Mouse (Mus musculus) neural tube, embryonic 14.5 days (tissue): ENCODE results near the gene Gm20388. TPM values are rescaled to one million over a fixed set of nuclear protein-coding genes. Genes with fewer than 3 reads are reported as not detected.
A peak's percentile ranks its signal among the peaks of the same experiment; 100 is the strongest.

Experiments
- ATAC-seq: fragments of 200-750 bp; cut with Nextera tagmentation; 2 replicates; pipeline ENCODE4 v1.8.0; 2017; ENCODE audit warnings: low read depth, mild to moderate bottlenecking, moderate TSS enrichment, moderate library complexity
- H3K27ac ChIP-seq: fragments of 300-500 bp; sonication (generic); 2 replicates; pipeline ENCODE4 v1.5.1; 2014; ENCODE audit warnings: low read depth, mild to moderate bottlenecking, control low read depth, low read length, moderate library complexity, mixed read lengths
- H3K27me3 ChIP-seq: fragments of 300-500 bp; sonication (generic); 2 replicates; pipeline ENCODE4 v1.6.1; 2014; ENCODE audit warnings: low read length; ENCODE audit not compliant: control insufficient read depth, insufficient read depth
- H3K36me3 ChIP-seq: fragments of 300-500 bp; sonication (generic); 2 replicates; pipeline ENCODE4 v1.6.1; 2014; ENCODE audit warnings: low read length, mixed read lengths; ENCODE audit not compliant: control insufficient read depth, insufficient read depth
- H3K4me1 ChIP-seq: fragments of 300-500 bp; sonication (generic); 2 replicates; pipeline ENCODE4 v1.6.1; 2014; ENCODE audit warnings: low read length; ENCODE audit not compliant: control insufficient read depth, insufficient read depth
- H3K4me2 ChIP-seq: fragments of 300-500 bp; sonication (generic); 2 replicates; pipeline ENCODE4 v1.6.1; 2014; ENCODE audit warnings: mild to moderate bottlenecking, low read depth, low read length, control low read depth
- H3K4me3 ChIP-seq: fragments of 300-500 bp; sonication (generic); 2 replicates; pipeline ENCODE4 v1.5.1; 2014; ENCODE audit warnings: low read depth, low read length, control low read depth, mixed read lengths
- H3K9ac ChIP-seq: fragments of 300-500 bp; sonication (generic); replicated peaks from 2 replicates; pipeline ENCODE4 v1.6.1; 2014; ENCODE audit warnings: low read depth, mild to moderate bottlenecking, control low read depth, low read length, mixed read lengths
- H3K9me3 ChIP-seq: fragments of 300-500 bp; sonication (generic); 2 replicates; pipeline ENCODE4 v1.6.1; 2016; ENCODE audit warnings: low read length; ENCODE audit not compliant: control insufficient read depth
- WGBS: fragments of 180-500 bp; shearing (Covaris S2); extraction: QIAGEN DNeasy Blood & Tissue Kit; methylation state at CpG from one replicate; pipeline ENCODE4 v1.1.7; 2014; 5-methylcytosine and 5-hydroxymethylcytosine counted together
- polyA plus RNA-seq: library from polyadenylated mRNA; unstranded; fragments of >200 nt; fragmentation: Nextera tagmentation; extraction: Ambion mirVana; gene quantifications from 2 replicates; pipeline ENCODE4 v1.2.1, GENCODE M21; 2014

Gm20388 gene
- polyA plus RNA-seq, 1 experiment from 2014 or later, result 10.3 TPM

DNA sequence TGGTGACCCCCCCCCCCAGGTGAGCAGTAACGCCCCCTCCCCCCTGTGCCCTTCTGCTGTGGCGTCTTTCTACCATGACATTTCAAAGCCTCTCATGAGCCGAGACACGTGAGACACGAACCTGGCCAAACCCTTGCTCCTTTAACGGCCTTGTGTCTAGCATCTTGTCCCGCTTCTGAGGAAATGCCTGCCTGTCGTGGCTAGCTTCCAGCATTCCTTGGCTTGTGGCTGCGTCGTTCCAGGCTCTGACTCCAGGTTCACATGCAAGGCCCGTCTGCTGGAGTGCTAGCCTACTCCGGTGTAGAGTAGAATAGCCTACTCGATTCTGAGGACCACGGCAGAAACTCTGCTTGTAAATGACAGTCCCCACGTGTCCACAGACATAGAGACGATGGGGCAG lies 467.7 kb downstream of the Gm20388 start:
- ATAC-seq, result no peak
- H3K4me1 ChIP-seq, result peaks cover 76% of the 10 kb centered on the region

DNA sequence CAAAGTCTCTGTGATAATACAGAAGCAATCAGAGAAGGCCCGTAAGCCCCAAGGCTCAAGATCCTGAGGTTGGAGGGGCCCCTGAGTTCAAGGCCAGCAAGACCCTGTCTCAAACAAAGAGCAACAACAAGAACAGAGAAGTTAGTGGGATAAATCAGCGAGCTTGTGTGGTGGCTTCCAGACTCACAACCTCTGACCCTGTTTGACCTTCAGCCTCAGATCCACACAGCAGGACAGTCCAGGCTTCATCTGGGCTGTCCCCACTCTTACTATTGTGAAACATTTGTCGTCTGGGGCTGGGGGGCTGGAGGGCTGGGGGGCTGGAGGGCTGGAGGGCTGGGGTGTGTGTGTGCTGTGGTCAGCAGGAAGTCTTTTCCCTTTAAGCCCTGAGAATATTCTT lies 468.4 kb downstream of the Gm20388 start:
- Histone ChIP-seq H3K4me1 (peaks cover 80% of the 10 kb centered on the region), H3K4me3 (no peak overlapping the region)

More for the DNA sequence above, 467.7 kb downstream of the Gm20388 start:
- Histone ChIP-seq H3K9me3 (no peaks in the 10 kb centered on the region), H3K36me3 (no peaks in the 10 kb centered on the region), H3K27me3 (no peaks in the 10 kb centered on the region), H3K4me3 (no peak overlapping the region), H3K9ac (no peak overlapping the region), H3K4me2 (no peak overlapping the region), H3K27ac (no peak overlapping the region)
- WGBS, result 32% methylated on average over 16 of the region's 16 CpGs

DNA sequence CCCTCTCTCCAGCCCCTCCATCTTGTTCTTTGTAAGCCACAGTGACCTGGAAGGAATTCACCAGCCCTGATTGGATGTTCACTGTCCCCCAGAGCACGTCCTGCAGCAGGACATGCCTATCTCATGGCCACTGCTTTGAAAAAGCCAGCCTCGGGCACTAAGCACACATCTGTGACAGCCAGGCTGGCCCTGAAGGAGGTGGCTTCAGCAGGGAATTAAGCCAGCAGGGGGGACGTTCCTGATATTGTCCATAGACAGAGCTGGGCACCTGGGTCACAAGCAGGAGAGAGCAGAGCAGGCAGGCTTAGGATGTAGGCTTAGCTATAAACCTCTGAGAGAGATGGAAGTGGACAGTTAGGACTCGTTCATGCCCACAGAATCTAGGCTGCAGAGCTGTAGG lies 471.2 kb downstream of the Gm20388 start:
- H3K27ac ChIP-seq, result peak overlapping the region; percentile 68
- H3K36me3 ChIP-seq, result no peaks in the 10 kb centered on the region
- H3K9ac ChIP-seq, result 0 out of 2 replicates have a peak overlapping the region, but pooled peaks have one; percentile 16
- H3K4me1 ChIP-seq, result peaks cover 56% of the 10 kb centered on the region
- peak; percentile 10; the same call in 1 of the 2 replicates for ATAC-seq
- WGBS, result 18% methylated on average over 4 of the region's 4 CpGs
- H3K4me3 ChIP-seq, result no peak overlapping the region
- no peaks in the 10 kb centered on the region for H3K27me3 ChIP-seq
- H3K4me2 ChIP-seq, result no peak overlapping the region
- H3K9me3 ChIP-seq, result no peaks in the 10 kb centered on the region

More for the DNA sequence above, 468.4 kb downstream of the Gm20388 start:
- Histone ChIP-seq H3K36me3 (no peaks in the 10 kb centered on the region), H3K27ac (no peak overlapping the region), H3K4me2 (no peak overlapping the region), H3K9me3 (no peaks in the 10 kb centered on the region), H3K9ac (no peak overlapping the region), H3K27me3 (no peaks in the 10 kb centered on the region)
- WGBS, result 38% methylated on average over 3 of the region's 3 CpGs
- ATAC-seq, result no peak

DNA sequence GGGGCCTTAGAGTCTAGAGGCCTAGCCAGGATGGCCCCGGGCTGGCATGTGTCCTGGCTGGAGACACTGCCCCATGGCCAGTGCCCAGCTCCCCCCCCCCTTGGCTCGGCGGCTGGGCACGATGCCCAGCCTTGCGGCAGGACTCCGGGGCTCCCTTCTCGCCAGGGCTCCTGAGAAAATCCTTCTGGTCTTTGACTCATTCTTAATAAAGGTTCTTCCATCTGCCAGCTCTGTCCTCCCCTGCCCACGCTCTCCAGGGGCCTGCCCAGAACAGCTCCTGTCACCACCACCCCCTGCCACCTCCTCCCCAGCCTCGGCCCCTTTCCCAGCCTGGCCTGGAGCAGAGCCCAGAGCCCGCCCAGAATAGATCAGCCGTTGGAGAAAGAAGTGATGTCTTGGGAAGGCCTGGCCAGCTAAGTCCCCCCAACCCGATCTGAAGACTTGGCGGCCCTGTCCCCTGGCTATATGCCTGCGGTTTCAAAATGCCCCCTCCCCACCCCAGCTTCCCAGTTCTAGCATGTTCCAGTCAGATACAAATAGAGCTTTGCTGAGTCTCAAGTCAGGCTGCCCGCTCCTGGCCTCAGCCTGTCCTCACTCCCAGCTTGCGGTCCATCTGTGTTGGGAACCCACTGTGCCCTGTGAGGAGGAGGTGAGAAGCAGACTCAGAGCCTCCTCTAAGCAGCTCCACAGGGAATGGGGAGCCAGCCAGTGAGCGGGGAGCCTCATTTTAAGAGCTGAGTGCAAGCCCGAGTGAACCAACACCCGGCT lies 472.0 kb downstream of the Gm20388 start:
- Histone ChIP-seq H3K36me3 (no peaks in the 10 kb centered on the region), H3K9ac (no peak overlapping the region), H3K4me2 (no peak overlapping the region), H3K27ac (peak overlapping the region; percentile 68), H3K4me3 (no peak overlapping the region), H3K4me1 (peaks cover 50% of the 10 kb centered on the region), H3K27me3 (no peaks in the 10 kb centered on the region), H3K9me3 (no peaks in the 10 kb centered on the region)
- 35% methylated on average over 19 of the region's 19 CpGs for WGBS
- ATAC-seq, result peak; percentile 82

DNA sequence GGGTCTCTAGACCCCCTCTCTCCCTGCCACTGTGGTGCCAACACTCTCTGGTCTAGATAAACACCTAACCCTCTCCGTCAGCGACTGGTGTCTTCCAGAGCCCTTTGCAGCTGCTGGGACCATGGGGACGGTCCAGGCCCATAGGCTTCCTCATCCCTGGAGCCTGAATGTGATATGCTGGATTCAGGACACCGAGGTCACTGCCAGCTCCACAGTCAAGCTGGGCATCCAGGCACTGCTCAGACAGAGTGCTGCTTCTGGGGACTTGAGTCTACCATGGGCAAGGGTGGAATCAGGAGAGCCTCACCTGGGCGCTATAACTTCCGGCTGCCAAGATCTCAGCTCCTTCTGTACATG lies 472.5 kb downstream of the Gm20388 start:
- Histone ChIP-seq H3K4me2 (no peak overlapping the region), H3K9ac (no peak overlapping the region), H3K36me3 (no peaks in the 10 kb centered on the region), H3K27me3 (no peaks in the 10 kb centered on the region), H3K4me1 (peaks cover 44% of the 10 kb centered on the region), H3K27ac (peak overlapping the region; percentile 68), H3K9me3 (no peaks in the 10 kb centered on the region), H3K4me3 (no peak overlapping the region)
- peak; percentile 5; the same call in 1 of the 2 replicates for ATAC-seq
- WGBS, result 77% methylated on average over 6 of the region's 6 CpGs

DNA sequence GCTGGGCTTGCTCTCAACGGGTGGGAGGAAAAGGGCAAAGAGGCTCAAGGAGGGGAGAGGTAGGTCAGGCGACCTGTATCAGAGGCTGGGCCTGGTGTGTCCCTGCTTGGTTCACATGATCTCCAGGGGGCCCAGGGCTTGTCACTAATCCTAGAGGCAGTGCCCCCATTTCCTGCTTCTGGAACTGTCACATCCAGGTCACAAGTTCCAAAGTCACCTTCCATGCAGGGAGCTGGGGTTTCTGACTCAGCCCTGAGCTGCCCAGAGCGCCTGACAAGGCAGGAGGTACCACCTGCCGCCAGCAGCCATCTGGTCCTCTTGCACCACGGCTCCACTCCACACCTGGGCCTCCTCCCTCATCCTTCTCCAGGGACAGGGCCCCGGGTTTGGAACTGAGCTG lies 473.1 kb downstream of the Gm20388 start:
- H3K9ac ChIP-seq, result no peak overlapping the region
- no peaks in the 10 kb centered on the region for H3K36me3 ChIP-seq
- H3K27ac ChIP-seq, result peak overlapping the region; percentile 68; the same call in 1 of the 2 replicates
- no peaks in the 10 kb centered on the region for H3K27me3 ChIP-seq
- no peak overlapping the region for H3K4me2 ChIP-seq
- H3K4me3 ChIP-seq, result no peak overlapping the region
- H3K4me1 ChIP-seq, result peaks cover 39% of the 10 kb centered on the region
- no peak for ATAC-seq
- 37% methylated on average over 6 of the region's 6 CpGs for WGBS
- H3K9me3 ChIP-seq, result no peaks in the 10 kb centered on the region

DNA sequence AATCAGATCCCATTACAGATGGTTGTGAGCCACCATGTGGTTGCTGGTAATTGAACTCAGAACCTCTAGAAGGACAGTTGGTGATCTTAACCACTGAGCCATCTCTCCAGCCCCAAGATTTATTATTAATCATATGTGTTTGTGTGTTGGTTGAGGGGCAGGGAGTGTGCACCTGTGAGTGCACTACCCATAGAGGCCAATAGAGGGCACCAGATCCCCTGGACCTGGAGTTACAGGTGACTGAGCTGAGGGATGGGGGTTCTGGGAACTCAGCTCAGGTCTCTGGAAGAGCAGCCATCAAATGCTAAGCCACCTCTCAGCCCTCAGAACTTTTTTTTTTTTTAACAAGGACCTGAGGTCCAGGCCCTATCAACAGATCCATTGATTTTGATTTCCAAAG lies 474.1 kb downstream of the Gm20388 start:
- H3K4me1 ChIP-seq, result peaks cover 36% of the 10 kb centered on the region
- H3K4me3 ChIP-seq, result no peak overlapping the region
- H3K27me3 ChIP-seq, result no peaks in the 10 kb centered on the region
- no peak overlapping the region for H3K4me2 ChIP-seq
- no peak overlapping the region for H3K27ac ChIP-seq
- no peaks in the 10 kb centered on the region for H3K36me3 ChIP-seq
- H3K9me3 ChIP-seq, result no peaks in the 10 kb centered on the region
- no peak overlapping the region for H3K9ac ChIP-seq
- ATAC-seq, result no peak

DNA sequence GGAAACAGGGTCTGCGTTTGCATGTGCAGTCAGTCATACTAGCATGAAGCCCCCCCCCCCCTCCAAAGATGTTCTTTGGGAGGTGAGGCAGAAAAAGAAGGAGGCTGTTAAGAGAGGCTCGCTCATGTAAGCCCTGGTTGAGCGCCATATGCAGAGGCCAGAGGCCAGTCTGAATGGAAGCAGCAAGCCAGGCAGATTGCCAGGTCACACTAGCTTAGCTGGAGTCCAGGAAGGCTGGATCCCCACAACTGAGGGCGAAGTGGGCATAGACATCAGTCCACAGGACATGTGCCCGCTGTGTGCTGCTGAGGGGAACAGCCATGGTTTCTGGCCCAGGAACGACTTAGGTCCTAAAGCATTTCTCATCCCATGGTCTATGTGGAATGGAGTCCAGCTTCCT lies 477.6 kb downstream of the Gm20388 start:
- whole genome bisulfite sequencing, result 72% methylated on average over 6 of the region's 6 CpGs
- no peak overlapping the region for H3K4me2 ChIP-seq
- H3K36me3 ChIP-seq, result no peaks in the 10 kb centered on the region
- ATAC-seq, result no peak
- H3K9me3 ChIP-seq, result no peaks in the 10 kb centered on the region
- peaks cover 30% of the 10 kb centered on the region for H3K4me1 ChIP-seq
- no peaks in the 10 kb centered on the region for H3K27me3 ChIP-seq
- H3K9ac ChIP-seq, result no peak overlapping the region
- no peak overlapping the region for H3K4me3 ChIP-seq
- H3K27ac ChIP-seq, result no peak overlapping the region

DNA sequence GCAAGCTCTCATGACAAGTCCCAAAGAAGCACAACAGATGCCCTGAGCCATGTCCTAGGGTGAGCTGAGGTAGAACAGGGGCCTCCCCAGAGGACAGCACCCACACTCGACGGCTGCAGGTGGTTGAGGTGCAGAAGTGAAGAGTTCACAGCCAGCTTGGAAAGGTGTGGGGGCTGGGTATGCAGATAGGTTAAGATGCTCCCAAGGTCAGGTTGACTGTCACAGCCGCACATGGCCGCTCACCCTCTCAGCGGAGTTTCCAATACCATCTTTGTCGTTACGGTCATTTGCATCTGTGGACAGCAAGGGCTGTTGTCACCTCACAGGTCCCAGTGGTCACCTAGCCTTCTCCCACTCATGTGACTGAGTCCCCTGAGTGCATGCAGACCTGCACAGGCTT lies 480.0 kb downstream of the Gm20388 start:
- Histone ChIP-seq H3K9ac (no peak overlapping the region), H3K4me3 (no peak overlapping the region), H3K27me3 (no peaks in the 10 kb centered on the region), H3K36me3 (no peaks in the 10 kb centered on the region), H3K9me3 (no peaks in the 10 kb centered on the region), H3K27ac (no peak overlapping the region), H3K4me2 (no peak overlapping the region), H3K4me1 (peaks cover 32% of the 10 kb centered on the region)
- ATAC-seq, result no peak
- 90% methylated on average over 7 of the region's 7 CpGs for WGBS
